Mouse (Mus musculus) Muller cell, postnatal 12 days (primary cell): Measurements from ENCODE around the gene Ube2f.
A peak's percentile ranks its signal among the peaks of the same experiment; 100 is the strongest.

Experiments
- DNase-seq: peaks from one replicate; pipeline ENCODE4 v3.0.0-alpha.2; 2015; ENCODE audit errors: inconsistent ontology term

Gene Ube2f

DNA sequence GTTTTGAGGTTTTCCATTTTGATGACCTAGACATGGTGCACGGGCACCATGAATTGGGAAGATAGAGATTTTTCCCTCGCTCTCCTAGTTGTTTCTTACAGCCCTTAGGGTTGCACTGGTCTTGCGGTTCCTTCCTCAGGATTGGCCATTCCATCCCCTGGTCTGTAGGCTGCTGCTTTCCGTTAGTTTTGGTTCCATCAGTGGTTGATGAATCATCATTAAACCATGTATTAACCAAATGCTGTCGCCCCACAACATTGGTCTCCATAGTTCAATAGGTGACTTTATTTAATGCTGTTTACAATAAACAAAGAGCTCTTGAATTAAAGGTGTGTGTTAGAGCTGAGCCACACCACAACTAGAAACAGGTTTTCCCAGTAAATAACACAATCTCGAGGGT, 12.4 kb upstream of the Ube2f start:
- DNase-seq, result no peak

DNA sequence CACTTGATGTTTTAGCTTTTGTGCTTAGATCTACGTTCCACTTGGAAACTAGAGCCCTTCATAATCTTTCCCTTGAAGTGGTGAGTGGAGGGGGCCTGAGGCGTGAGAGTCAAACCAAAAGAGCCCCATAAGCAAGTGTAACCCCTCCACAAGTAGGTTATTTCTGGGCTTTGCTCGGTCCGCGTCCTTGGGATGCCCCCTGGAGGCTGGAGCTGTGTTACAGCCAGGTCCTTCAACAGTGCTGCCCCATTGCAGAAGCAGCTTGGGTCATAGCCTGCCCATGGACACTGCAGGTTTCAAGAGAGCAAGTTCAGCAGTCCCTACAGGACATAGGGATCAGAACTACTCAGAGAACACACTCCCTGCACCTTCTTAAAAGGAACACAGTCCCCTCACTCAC, 11.0 kb upstream of the Ube2f start:
- peak; percentile 42 for DNase-seq

DNA sequence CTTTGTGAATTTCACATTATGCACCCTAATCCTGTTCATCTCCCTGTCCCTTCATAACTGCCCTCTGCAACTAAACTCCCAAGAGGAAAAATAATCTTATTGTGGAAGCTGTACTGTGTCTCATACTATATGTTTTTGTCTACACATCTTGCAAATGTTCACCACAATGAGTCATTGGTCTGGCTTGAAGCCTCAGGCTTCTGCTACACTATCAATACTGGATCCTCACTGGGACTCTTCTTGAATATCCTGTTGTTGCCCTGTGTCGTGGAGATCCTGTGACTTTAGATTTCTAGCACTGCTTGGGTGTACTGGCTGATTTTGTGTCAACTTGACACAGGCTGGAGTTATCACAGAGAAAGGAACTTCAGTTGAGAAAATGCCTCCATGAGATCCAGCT, 10.3 kb upstream of the Ube2f start:
- no peak for DNase-seq

DNA sequence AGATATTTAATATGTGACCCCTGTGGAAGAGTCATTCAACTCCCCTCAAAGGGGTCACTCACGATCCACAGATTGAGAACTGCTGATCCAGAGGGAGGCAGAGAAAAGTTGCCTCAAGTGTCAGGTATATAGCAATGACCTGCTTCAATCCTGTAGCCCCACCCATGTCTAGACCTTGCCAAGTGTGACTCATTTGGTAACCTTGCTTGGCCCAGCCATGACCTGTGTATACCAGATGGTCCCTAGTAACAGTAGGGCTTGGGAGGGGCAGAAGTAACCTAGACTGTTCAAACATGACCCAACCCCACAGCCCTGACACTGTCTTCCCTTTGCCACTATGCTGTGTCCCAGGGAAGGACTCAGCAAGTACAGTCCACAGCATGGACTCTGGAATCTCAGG, 9.4 kb upstream of the Ube2f start:
- DNase-seq, result no peak

DNA sequence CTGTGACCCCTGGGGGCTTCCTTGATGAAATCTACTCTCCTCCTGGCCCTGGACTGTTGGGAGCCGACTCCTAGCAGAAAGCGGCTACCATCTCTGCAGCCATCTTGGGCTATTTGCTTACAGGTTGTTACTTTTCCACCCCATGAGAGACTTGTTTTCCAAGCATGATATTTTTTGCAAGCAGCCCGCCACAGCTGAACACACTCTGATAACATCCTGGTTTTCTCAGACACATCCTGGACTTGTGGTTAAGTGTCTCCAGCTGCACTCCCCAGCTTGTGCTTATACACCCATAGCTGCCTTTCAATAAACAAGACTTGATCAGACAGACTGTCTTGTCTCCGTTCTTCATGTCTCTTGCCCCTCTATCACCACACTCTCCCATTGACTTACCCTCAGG, 8.9 kb upstream of the Ube2f start:
- DNase-seq, result no peak

DNA sequence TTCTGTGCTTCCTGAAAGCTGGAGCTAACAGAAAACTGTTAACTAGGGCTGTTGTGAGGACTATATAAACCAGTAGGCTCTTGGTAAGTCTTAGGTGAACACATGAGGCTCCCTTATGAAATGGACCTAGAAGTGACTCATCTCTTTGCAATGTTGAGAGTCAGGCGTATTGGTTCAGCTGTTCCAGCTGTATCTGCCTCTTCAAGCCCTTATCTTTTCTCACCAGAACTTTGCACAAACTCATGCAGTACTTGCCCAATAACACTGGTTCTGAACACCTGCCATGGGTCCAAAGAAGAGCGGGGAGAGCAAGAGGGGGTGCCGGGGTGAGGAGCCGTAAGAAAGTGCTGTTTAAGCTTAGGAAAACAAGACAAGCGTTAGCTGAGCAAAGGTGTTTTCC, 1.9 kb upstream of the Ube2f start:
- DNase-seq, result no peak

DNA sequence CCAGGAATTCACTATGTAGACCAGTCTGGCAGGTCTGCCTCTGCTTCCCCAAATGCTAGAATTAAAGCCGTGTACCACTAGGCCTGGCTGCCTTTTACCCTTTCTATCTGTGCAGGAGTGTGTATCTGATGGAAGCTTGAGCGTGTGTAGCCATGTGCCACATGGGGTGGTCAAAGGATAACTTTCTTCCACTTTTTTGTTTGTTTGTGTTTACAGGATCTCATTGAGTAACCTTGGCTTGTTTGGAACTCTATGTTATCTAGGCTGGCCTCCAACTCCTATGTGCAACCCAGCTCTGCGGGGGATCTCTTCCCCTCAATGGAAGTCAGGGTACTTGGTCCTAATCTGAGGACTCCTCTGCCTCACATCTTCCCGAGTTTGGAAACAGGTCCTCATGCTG, 1.1 kb upstream of the Ube2f start:
- no peak for DNase-seq

DNA sequence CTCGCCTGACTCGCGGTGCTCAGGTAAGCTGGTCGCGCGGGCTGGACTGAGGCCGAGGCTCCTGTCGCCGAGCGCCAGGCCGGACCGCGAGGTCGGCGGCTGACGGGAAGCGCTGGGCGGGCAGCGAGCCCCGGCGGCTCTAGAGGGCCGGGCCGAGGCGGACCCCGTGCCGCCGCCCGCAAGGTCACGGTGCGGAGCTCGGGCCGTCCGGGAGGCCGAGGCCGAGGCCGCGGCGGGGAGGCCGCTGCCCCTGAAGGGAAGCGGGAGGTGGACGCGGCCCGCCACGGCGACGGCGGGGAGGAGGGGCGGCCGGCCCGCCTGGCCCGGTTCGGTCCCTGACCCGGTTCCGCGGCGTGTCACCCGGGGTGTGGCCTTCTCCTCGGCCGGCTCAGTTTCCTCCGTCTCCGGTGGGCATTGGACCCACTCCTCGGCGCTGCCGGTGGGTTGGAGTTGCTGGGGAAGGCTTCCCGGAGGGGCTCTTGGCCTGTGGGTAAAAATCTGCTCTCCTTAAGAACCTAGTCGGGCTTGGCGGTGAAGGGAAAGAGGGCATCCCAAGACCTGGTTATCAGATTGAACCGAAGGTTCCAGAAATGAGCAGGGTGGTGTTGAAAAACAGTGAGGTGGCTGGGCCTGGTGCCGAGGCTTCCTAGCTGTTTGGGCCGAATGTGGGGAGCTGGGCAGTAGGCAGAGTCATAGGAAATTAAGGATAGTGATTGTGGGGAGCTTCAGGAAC, 477 bp downstream of the Ube2f start:
- DNase-seq, result no peak

DNA sequence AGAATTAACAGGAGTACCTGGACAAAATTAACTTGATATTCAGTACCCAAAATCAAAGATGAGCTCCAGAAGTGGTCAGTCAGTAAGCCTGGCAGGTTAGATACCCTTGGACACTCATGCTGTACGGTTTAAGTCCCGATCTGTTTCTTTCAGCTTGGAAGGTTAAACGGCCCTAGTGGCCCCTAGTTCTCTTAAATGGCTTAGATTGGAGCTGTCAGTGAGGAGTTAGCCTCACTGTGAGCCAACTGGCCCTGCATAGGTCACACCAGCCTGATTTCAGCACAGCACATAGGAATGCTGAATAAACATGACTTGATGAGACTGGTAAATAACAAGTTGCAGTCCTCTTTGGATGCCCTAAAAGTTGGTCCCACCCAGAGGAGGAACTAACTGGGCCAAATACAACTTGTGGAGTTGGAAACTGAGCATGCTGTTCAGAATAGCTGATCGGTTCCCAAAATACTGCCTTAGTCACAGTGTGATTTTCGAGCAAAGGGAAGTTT, 1.1 kb downstream of the Ube2f start:
- no peak for DNase-seq

DNA sequence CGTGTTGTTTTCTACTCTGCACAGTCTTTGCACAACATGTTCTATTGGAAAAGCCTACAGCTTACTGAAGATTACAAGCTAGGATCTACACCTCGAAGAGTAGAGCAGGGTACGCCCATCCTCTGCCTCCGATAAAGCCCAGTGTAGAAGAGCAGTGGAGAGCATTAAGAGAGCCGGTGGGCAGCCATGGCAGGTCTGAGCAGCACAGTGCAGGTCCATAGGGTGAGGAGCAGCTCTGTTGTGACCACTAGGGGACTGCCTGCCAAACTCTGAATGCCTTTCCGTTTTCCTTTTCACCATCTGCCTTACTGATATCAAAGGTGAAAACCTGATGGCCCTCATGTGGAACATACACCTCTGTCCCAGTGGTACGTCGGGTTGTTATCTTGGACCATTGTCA, 1.8 kb downstream of the Ube2f start:
- no peak for DNase-seq

DNA sequence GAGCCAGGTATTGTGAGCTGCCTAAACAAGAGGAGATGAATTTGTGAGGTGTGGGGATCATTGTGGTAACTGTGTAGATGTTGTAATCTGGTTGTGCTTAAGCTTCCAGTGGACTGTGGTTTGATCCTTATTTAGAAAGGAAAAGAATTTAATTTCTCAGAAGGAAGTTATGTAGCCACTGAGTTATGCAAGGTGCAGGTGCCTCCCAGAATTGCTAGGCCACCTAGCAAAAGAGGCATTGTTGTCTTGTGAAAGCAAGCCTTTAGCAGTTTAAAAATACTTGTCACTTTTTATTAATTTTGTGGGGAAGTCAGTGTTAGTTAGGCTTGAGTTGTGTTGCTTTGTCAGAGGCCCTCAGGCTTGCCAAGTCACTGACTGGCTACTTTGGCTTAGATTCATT, 7.8 kb downstream of the Ube2f start:
- DNase-seq, result peak; percentile 86

DNA sequence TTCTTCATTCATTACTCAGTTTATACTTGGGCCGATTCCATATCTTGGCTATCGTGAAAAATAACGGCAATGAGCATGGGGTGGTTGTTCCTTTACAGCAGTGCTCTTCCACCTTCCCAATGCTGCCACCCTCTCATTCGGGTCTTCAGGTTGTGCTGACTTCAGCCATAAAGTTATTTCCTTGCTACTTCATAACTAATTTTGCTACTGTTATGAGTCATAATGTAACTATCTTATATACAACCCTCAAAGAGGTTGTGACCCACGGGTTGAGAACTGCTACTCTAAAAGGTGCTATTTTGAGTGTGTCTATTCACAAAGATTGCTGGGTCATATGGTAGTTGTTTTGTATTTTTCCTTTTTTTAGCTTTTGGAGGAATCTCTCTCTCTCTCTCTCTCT, 9.7 kb downstream of the Ube2f start:
- DNase-seq, result no peak

DNA sequence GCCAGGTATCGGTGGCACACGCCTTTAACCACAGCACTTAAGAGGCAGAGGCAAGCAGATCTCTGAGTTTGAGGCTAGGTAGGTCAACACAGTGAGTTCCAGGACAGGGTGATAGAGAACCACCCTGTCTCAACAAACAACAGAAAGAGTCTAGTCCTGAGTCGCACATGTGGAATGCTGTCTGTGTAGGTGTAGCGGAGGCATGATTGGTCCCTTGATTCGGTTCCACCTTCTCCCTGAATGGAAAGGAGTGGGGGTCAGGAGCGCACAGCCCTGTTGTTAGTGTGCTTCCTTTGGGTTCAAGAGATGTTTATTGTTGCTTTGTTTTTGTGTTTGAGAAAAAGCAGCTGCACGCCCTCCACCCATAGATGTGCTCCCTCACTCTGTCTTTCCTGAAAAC, 12.4 kb downstream of the Ube2f start:
- no peak for DNase-seq

DNA sequence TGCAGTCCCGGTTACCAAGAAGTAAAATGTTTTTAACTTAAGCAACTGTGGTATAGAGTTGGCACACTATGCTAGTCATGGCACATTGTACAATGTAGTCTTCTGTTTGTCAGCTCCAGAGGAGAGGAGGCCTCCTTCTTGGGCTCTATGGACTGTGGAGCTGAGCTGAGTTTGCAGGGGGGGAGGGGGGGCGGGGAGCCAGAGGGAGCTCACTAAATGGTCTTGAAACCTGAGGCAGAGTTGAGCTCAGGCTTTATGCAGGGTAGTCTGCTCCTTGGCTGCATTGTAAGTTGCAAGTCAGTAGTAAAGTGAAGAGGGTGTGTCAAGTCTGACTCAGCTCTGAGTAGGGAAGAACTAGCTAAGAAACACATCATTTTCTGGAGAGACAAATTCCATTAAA, 22.2 kb downstream of the Ube2f start:
- no peak for DNase-seq

DNA sequence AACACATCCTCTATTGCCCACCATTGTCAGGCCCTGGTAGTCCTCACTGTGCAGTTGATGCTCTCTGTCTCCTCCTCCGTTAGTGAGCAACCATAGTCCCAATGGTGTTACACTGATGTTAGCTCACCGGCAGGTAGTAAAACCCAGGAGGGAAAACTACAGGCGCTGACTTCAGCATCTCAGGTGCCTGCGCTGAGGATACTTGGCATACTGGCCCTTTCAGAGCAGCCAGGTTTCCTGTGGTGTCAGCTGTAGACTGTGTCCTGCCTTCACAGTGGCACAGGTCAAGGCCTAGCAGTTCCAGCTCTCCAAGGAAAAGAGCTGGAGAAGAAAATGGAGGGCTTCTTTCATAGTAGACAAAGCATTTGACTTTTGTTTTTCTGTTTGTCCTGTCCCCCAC, 26.5 kb downstream of the Ube2f start:
- DNase-seq, result no peak

DNA sequence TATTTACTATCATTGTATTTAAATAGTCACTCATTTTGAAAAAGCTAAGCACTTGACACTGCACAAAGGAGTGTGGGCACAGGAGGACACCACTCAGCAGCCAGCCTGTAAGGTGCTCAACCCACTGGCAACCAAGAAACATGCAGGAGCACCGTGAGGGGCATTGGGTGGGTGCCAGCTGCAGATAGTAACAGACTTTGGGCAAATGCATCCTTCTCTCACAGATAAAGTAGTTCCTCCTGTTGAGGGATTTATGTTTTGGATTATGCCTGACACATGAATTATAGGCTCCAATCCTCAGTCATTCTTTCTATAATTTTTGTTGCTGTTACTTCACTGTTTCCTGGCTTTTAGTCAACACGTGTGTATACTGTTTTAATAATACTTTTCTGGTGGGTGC, 27.4 kb downstream of the Ube2f start:
- no peak for DNase-seq

DNA sequence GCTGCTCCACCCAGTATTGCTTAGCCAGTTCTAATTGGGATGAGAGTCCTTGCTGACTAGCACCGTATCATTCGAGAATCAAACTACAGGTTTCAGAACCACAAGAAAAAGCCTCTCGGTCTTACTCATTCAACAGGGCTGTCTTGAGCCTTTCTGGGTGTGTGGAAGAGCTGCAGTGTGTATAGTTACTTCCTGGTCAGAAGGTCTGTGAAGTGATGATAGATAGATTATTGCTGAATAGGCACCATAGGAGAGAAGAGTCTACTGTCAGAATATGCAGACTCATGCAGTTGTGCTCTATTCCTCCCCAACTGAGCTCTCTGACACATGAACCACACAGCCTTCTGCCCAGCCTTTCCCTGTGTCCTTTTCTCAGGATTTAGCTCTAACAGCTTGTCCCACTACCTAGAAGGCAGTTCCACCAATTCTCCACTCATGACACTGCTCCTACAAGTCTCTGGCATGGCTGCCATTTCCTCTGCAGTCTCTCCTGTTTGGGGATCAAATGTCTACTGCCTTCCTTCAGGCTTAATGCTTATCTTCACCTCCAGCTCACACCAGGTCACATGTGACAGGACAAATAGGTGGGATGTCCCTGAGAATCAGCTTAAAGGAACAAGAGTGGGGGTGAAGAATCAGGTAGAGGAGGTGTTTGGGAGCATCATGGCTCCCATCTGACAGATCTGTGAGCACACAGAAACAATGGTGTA, 28.5 kb downstream of the Ube2f start:
- DNase-seq, result no peak

DNA sequence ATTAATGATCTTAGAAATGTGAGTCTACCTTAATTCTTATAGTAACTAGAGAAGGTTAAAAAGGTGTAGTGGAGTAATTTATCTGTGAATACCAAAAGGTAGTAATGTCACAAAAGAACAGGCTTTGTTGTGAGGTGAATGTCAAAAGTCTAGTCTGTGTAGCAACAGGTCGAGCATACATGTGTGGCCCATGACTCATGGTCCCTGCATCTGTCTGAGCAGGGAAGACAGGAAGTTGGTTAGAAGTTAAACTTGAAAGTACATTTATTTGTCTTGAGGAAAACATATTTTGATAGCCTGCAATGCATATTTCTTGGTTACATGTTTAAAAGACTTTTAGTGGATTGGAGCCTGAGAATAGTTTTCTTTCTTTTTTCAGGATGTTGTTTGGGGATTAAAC, 29.0 kb downstream of the Ube2f start:
- DNase-seq, result no peak

DNA sequence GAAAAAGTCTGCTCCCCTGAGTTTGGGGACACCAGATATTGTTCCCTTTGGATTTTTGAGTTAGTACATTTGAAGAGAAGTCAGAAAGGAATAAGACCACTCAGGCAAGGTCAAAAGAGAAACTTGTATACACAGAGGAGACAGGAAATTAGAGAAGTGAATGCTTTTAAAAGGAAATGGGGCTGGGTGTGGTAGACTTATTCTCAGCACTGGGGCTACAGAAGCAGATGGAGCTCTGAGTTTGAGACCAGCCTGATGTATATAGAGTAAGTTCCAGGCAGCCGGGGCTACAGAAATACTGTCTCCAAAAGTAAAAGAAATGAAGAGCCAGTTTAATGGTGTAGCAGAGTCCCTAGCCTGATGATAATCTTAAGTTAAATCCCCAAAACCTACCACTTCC, 32.5 kb downstream of the Ube2f start:
- DNase-seq, result no peak

DNA sequence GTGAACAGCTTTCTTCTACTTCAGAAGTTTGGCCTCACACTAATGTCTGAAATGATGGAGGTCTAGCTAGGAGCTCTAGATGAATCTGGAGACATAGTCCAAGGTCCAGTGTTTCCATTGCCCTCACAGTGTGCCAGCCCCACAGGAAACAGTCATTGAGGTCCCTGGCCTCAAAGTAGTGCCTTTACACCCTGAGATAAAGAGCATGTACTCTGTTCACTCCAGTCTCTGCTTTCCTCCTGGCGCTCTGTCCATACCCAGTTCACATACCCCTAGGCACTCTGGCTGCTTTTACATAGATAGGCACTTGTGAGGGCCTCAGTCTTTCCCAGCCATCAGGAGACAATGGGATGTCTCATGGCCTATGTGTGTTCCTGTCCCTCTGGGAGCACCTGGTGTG, 39.3 kb downstream of the Ube2f start:
- DNase-seq, result no peak

DNA sequence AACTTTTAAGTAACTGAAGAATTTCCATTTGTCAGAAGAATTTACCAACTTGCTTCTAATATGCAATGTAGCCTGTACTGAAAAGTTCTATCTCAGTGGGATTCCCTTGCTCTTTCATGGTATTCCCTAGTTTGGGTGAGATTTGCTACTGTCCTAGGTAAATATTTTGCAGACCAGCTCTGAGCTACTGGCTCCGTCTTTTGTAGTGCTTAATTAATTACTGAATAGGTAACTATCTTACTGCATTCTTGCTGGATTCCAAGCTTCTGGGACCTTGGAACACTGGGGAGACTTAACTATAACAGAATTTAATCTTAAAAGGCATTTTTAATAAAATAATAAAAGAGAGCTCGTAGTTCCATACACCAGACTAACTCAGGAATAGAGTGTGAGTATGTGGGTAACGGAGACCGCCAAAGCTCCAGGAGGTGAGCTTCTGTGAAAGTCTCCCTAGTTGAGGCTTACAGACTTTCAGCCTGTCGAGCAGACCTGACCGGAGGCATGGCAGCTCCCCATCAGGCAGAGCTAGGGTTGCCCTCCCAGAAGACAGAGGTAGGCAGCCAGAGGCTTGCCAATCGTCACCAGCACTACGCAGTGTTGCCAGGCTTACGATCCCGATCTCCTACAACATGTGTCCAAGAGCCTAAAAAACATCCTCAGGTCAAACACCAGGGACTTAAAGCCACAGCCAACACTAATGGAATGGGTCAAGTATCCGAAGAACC, 42.2 kb downstream of the Ube2f start:
- no peak for DNase-seq

DNA sequence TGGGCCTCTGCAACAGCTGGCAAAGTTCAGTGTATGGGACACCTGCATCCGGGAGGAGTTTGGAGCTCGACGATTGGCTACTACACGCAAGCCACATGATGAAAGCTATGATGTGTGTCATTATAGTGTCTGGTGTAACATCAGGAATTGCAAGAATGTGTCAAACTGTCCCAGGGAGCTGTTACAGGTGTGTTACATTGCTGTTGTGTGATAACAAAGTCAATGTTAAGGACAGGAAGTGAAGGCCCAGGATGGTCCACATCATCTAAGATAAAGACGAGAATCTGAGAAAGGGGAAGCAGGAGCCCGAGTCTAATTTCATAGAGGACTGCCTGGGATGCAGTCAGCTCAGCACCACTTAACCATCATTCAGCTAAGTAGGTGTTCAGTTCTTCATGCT, 45.4 kb downstream of the Ube2f start:
- no peak for DNase-seq
